Mouse (Mus musculus): Measurements from ENCODE around the gene Amotl2.

Gene Amotl2

GRCm38 (mm10) chr9:102716481-102717163 lies at the start of gene Amotl2:
Gene Amotl2, plus strand, starts transcription at chr9:102716672.
- DNase-seq (ENCODE audit: inconsistent ontology term) = peak; percentile 66

- no peak for DNase-seq (ENCODE audit: inconsistent ontology term)
These were observed 48.4 kb upstream of the Amotl2 start for GRCm38 (mm10) chr9:102668115-102668514.

GRCm38 (mm10) chr9:102668906-102669305 lies 47.6 kb upstream of the Amotl2 start:
- DNase-seq (ENCODE audit: inconsistent ontology term) = no peak

- DNase-seq (ENCODE audit: inconsistent ontology term) = peak; percentile 67
These were observed 43.1 kb upstream of the Amotl2 start for GRCm38 (mm10) chr9:102673381-102673780.

- no peak for DNase-seq (ENCODE audit: inconsistent ontology term)
These were observed 40.5 kb upstream of the Amotl2 start for GRCm38 (mm10) chr9:102675922-102676321.

- no peak for DNase-seq (ENCODE audit: inconsistent ontology term)
These were observed 35.0 kb upstream of the Amotl2 start for GRCm38 (mm10) chr9:102681470-102681869.

- DNase-seq (ENCODE audit: inconsistent ontology term) = peak; percentile 24
These were observed 28.5 kb upstream of the Amotl2 start for GRCm38 (mm10) chr9:102687943-102688342.

- DNase-seq (ENCODE audit: inconsistent ontology term) = no peak
These were observed 27.0 kb upstream of the Amotl2 start for GRCm38 (mm10) chr9:102689406-102689939.

- peak; percentile 58 for DNase-seq (ENCODE audit: inconsistent ontology term)
These were observed 26.4 kb upstream of the Amotl2 start for GRCm38 (mm10) chr9:102689940-102690642.

GRCm38 (mm10) chr9:102690891-102691290 lies 25.6 kb upstream of the Amotl2 start:
- no peak for DNase-seq (ENCODE audit: inconsistent ontology term)

- no peak for DNase-seq (ENCODE audit: inconsistent ontology term)
These were observed 23.7 kb upstream of the Amotl2 start for GRCm38 (mm10) chr9:102692564-102693475.

GRCm38 (mm10) chr9:102701042-102701441 lies 15.4 kb upstream of the Amotl2 start:
- no peak for DNase-seq (ENCODE audit: inconsistent ontology term)

GRCm38 (mm10) chr9:102709504-102710135 lies 6.9 kb upstream of the Amotl2 start:
- no peak for DNase-seq (ENCODE audit: inconsistent ontology term)

GRCm38 (mm10) chr9:102710520-102710919 lies 6.0 kb upstream of the Amotl2 start:
- DNase-seq (ENCODE audit: inconsistent ontology term) = no peak

GRCm38 (mm10) chr9:102713797-102714196 lies 2.7 kb upstream of the Amotl2 start:
- DNase-seq (ENCODE audit: inconsistent ontology term) = no peak

GRCm38 (mm10) chr9:102714893-102715505 lies 1.5 kb upstream of the Amotl2 start:
- DNase-seq (ENCODE audit: inconsistent ontology term) = peak; percentile 82

- peak; percentile 79 for DNase-seq (ENCODE audit: inconsistent ontology term)
These were observed 969 bp upstream of the Amotl2 start for GRCm38 (mm10) chr9:102715506-102715900.

- DNase-seq (ENCODE audit: inconsistent ontology term) = peak; percentile 99
These were observed 853 bp downstream of the Amotl2 start for GRCm38 (mm10) chr9:102717164-102717885.

GRCm38 (mm10) chr9:102717886-102718643 lies 1.6 kb downstream of the Amotl2 start:
- peak; percentile 98 for DNase-seq (ENCODE audit: inconsistent ontology term)

GRCm38 (mm10) chr9:102718676-102719075 lies 2.2 kb downstream of the Amotl2 start:
- no peak for DNase-seq (ENCODE audit: inconsistent ontology term)

All from Muller cell, postnatal 12 days (primary cell).